Mouse (Mus musculus) layer of hippocampus, adult 18-20 months (tissue): ENCODE data around the gene Myo1h. TPM values are rescaled to one million over a fixed set of nuclear protein-coding genes. Genes with fewer than 3 reads are reported as not detected.

Experiments used
- DNase-seq, 2 experiments: peaks; one replicate each; pipeline ENCODE4 v3.0.0; 2022; ENCODE audit warnings: low spot score in 2 of 2
- microRNA-seq, 2 experiments: library from miRNA; unstranded; fragments of <30 nt; microRNA quantifications; one replicate each; pipeline ENCODE4 v1.2.0; 2021
- total RNA-seq, 2 experiments: library from RNA; stranded (reverse); gene quantifications; 2 replicates each; pipeline ENCODE4 v1.2.3; 2021

Gene Myo1h
- total RNA-seq, 2 experiments from 2014 or later: 3.6 to 3.7 TPM

DNA sequence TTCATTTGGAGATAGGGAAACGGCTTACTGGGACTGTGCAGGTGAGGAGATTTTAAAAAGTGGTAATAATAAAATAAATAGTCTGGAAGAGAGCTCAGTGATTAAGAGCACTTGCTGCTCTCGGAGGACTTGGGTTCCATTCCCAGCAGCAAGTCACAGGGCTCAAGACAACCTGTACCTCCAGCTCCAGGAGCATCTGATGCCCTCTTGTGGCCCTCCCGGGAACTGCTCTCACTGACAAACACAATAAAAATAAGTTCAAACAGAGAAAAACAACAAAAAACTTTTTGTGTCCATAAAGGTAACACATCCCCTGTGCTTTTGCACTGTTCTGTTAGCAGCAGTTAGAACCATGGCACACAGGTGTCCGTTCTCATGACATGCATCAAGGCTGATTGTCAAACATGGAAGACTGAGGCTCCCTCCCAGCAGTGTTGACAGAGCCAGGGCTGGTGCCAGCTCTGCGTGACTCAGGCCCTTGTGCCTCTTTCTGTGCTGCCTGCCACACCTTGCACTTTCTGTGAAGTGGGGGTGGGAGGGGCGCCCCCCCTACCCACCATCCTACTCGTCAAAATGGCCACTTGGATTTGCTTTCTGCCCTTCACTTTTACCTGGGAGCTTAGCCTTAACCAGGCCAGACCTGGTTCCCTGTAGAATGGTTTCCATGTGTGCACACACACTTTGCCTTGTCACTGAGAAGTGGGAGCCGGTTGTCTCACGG is 94.4 kb downstream of the Myo1h start:
- no peak for DNase-seq

DNA sequence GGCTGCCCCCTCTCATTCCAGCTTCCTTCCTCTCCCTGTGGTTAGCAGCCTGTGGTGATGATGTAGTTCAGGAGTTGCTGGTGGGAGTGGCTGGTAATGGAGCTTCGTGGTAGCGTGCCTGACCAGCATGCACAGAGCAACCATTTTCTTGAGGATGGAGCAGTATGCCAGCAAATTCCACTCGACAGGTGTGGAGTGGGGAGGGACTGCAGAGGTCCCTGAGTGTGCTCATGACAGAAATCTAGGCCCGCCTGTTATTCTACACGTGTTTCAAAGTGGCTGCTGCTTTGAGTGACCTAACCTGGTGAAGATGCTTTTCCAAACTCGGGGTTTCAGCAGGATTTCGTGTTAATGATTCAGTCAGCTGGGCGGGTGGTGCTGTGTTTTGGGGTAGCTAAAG is 95.5 kb downstream of the Myo1h start:
- no peak for DNase-seq

DNA sequence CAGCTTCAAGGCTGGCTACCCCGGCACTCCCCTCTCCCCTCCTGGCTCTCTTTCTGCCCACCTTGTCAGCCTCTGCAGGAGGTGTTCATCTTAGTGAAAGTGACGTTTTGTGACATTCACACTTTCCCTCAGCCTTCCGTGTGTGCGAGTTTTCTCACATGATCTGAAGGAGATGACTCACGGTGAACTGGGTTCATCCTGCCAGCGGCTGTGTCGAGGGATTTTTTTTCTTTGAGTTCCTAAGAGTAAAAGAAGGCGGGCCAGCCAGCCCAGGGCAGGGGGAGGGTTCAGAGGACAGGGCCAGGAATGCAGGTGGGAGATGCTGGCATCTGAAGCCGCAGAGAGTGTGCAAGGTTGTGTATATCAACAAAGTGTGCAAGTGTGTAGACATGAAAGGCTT is 104.2 kb downstream of the Myo1h start:
- DNase-seq: no peak

DNA sequence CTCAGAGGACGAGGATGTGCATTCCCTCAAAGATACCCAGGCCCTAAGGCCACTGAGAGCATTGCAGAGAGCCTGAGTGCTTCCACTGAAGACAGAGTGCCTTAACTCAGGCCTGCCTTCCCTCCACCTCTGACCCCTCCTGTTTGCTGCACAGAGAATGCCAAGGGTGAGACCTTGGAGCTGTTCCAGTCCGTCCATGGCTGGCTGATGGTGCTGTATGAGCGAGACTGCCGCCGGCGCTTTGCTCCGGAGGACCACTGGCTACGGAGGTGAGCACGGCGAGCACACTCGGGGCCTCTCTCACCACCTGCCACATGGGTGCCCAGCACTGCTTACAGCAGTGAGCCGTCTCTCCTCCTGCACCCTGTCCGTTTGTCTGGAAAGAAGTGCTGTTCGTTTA is 117.6 kb downstream of the Myo1h start:
- DNase-seq: no peak

DNA sequence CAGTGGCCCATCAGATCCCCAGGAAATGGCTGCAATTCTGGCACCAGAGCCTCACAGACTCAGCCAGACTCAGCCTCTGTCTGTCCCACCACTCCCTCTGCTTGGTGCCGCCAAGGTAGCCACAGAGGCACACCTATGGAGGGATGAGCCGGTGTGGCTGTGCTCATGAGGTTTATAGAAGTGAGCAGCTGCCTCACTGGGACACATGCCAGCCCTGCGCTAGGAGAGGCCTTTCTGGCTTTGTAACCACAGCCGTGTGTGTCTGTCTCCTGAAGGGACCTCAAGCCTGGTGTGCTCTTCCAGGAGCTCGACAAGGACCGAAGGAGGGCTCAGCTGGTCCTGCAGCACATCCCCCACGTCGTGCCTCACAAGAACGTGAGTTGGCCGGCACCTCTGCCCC is 118.3 kb downstream of the Myo1h start:
- no peak for DNase-seq

DNA sequence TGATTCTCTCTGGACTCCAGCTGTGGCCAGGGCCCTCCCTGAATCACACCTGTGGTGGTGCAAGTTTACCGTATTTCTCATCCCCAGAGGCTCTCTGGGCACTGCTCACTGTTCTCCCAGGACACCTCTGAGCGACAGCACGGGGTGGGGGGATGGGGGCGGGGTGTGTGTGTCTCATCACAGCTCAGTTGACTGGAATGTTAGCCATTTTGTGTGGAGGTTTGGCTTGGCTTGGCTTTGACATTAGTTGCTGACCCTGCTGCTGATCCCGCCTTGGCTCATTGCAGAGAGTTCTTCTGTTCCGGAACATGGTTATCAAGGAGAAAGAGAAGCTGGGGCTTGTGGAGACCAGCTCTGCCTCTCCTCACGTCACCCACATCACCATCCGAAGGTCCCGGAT is 118.8 kb downstream of the Myo1h start:
- no peak for DNase-seq

DNA sequence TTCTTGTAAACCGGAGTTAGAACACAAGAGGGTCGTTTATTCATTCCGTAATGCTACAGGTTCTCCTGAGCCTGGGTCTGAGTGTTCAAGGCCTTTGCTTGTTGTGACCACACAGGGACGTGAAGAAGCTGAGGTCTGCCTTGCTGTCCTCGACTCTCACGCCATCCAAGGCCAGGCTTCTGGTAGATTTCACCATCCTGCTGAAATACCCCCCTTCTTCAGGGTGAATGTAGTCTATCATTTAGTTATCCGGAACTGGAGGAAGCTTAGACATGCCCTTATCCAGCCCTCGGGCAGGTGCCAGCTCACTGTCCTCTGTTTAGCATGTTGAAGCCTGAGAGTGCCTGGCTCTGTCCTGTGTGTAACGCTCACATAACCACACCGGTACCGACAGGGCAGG is 119.9 kb downstream of the Myo1h start:
- no peak for DNase-seq

DNA sequence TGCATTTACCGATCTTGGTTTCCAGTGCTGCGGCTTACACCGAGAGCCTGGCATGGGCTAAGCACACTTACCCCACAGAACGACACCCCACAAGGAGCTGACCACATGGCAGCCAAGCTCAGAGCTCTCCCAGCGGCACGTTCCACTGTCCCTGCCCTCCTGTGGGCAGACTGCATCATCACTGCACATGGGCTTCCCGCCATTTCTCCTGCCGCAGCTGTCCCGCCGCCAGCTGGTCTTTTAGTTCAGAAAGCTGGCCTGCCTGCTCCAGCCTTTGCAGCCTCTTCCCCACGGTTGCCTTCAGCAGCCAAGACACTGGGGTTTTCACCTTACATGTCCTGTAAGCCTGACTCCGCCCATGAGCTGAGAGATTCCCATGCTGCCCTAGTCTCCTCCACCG is 121.5 kb downstream of the Myo1h start:
- no peak for DNase-seq

DNA sequence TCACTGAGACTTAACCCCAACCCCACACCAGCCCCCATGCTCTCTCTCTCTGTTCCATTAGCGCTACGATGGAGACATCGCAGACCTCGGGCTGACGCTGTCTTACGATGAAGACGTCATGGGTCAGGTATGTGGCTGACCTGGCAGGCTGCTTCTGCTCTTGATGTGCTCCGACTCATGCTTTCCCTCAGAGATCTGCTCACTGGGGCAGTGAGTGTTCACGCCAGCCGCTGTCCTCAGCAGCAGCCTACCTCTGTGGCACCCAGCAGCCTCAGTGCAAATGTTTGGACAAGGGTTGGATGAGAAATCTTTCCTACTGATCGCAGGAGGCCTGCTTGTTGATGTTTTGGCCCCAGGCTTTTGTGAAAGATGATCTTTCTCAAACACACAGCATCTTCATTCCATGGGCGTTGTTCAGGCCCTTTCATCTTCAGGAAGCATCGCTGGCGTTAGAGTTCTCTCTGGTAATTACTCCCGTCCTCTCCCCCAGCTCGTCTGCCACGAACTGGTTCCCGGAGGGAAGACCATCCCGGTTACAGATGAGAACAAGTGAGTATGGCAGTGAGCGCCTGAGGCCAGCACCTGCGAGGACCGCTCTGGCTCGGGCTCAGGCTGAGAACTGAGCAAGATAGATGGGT is 123.5 kb downstream of the Myo1h start:
- no peak for DNase-seq

DNA sequence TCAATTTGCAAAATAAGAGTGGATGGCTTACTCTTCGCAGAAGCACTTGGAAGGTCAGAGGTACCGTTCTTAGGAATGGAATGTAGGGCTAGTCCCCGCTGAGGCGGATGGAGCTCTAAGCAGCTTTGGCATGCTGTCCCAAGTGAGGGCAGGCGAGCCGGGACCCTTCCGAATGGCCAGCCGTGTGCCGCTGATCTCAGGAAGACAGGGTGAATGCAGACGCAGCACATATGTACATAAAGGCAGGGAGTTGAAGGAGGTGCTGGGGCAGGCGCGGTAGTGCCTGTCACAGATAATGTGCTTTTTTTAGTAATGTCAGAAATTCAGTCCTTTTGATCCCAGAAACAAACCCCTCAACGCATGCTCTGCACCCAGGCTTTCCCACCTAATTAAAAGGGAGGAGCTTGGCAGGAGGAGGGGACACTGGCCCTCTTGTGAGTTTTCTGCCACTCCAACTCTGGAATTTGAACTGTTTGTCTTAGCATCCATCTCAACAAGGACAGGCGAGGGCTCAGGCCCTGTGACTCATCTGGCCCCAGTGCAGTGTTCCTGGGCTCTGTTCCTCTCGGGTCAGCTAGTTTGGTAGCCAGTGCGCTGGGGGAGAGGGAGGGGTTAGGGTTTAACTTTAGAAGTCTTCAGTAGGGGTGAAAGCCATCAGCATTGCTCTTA is 124.2 kb downstream of the Myo1h start:
- no peak for DNase-seq

Small RNAs within 50 kb of the gene (microRNA-seq; reads per million reads assigned to microRNA genes)
- gene Mir7027: 0.20 to 0.49 reads per million in 2 experiments

Other genes with a start within 250 kb of the Myo1h start
- 10 to 100 TPM; 39.9 to 42.2 TPM for gene Usp30, start 223.7 kb upstream of the Myo1h start, total RNA-seq
- 100 to 1,000 TPM; 171 to 176 TPM for gene Svop, start 197.6 kb upstream of the Myo1h start, total RNA-seq
- 1 to 10 TPM; 4.6 TPM for gene Alkbh2, start 160.9 kb upstream of the Myo1h start, total RNA-seq
- 1 to 10 TPM; 2.0 to 2.6 TPM for gene Ung, start 158.8 kb upstream of the Myo1h start, total RNA-seq
- gene Acacb, start 142.6 kb upstream of the Myo1h start, total RNA-seq: 1 to 10 TPM; 6.4 to 6.5 TPM
- gene Foxn4, start 15.4 kb upstream of the Myo1h start, total RNA-seq: not detected
- 10 to 100 TPM; 56.9 to 57.8 TPM for gene Kctd10, start 91.3 kb downstream of the Myo1h start, total RNA-seq
- gene Ube3b, start 91.4 kb downstream of the Myo1h start, total RNA-seq: 10 to 100 TPM; 76.2 to 79.2 TPM
- gene Mmab, start 154.9 kb downstream of the Myo1h start, total RNA-seq: 10 to 100 TPM; 21.7 to 22.2 TPM
- 10 to 100 TPM; 25.4 to 27.3 TPM for gene Mvk, start 155.1 kb downstream of the Myo1h start, total RNA-seq